In the genomic region with DNA sequence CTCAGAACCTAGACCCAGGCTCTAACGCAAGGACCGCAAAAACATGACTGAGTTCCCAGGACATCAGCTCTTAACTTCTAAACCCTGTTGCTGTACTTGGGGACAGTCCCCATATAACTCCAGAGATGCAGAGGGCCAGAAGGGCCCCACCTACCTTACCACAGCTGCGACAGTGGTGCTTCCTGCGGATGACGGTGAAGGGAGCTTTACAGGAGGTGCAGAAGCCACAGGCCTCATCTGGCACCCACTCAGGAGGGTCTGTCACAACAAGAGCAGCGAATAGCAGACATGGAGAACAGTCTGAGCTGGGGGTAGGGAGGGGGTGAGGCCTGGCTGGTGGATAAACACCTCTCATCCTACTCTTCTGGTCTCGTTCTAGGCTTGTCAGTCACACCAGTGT, we compare ENCODE assay signal across 14 mouse cellular contexts. TPM values are rescaled to one million over a fixed set of nuclear protein-coding genes. Genes with fewer than 3 reads are reported as not detected.
A peak's percentile ranks its signal among the peaks of the same experiment; 100 is the strongest.
DNase-seq lines count a peak whose midpoint lies in the region; TF ChIP-seq lines count a peak whose summit lies in the region.
"Had no signal": no experiment of that assay in that cellular context is flagged by ENCODE, and none has a peak within 500 bp of the region (broad histone marks: within the 10 kb centered on the region; RNA-seq: fewer than 3 reads in every experiment).

No protein-coding gene starts in this region.

- no peak for TF ChIP-seq CTCF in left cerebral cortex, adult 2 months (IDR thresholded peaks at IDR 0.05)
- TF ChIP-seq CTCF in spleen, adult 2 months (IDR thresholded peaks at IDR 0.05; ENCODE audit: extremely low read depth, insufficient read depth, insufficient read length, insufficient replicate concordance) = no peak

- no peaks in the 10 kb centered on the region for H3K36me3 ChIP-seq in spleen, adult 2 months (ENCODE audit: control insufficient read depth, insufficient read depth, low read length)
- H3K36me3 ChIP-seq: forebrain, embryonic 10.5 days; heart, embryonic 13.5 days; liver, embryonic 12.5 days; stomach, embryonic 15.5 days had no signal

- WGBS in spleen, adult 2 months = 16% methylated on average over 7 of the region's 7 CpGs

- H3K4me3 ChIP-seq in left cerebral cortex, adult 2 months = no peak overlapping the region
- no peak overlapping the region for H3K4me3 ChIP-seq in spleen, adult 2 months (ENCODE audit: extremely low read depth, insufficient read depth, insufficient read length)
- H3K4me3 ChIP-seq: forebrain, embryonic 10.5 days; heart, embryonic 13.5 days; liver, embryonic 12.5 days; stomach, embryonic 15.5 days had no signal

- intact Hi-C loops in left cerebral cortex, adult 2 months (cut with DNase I) = loop anchor here (5.0 kb wide), 1 partner anchor 46 kb away; no protein-coding TSS in a partner anchor
- intact Hi-C loops in left cerebral cortex, postnatal 10 days (cut with DNase I) = no loop called here

- H3K27me3 ChIP-seq in spleen, adult 2 months (ENCODE audit: control insufficient read depth, insufficient read depth, low read length) = no peaks in the 10 kb centered on the region
- H3K27me3 ChIP-seq: heart, embryonic 13.5 days; liver, embryonic 12.5 days; stomach, embryonic 15.5 days had no signal

- peaks cover 24% of the 10 kb centered on the region for H3K4me1 ChIP-seq in spleen, adult 2 months (ENCODE audit: control insufficient read depth, insufficient read depth, insufficient read length)
- H3K4me1 ChIP-seq: forebrain, embryonic 10.5 days; liver, embryonic 12.5 days; stomach, embryonic 15.5 days had no signal

- H3K27ac ChIP-seq in left cerebral cortex, adult 2 months = peak overlapping the region; percentile 79
- peak overlapping the region; percentile 72 for H3K27ac ChIP-seq in spleen, adult 2 months (ENCODE audit: insufficient read depth, low read length)
- H3K27ac ChIP-seq: forebrain, embryonic 10.5 days; heart, embryonic 13.5 days; liver, embryonic 12.5 days; stomach, embryonic 15.5 days had no signal

- TF ChIP-seq POLR2A in spleen, adult 2 months (IDR thresholded peaks at IDR 0.05; ENCODE audit: low read depth, low read length) = no peak; the same call in 1 of the 2 replicates

- DNase-seq in left cerebral cortex, adult 2 months (ENCODE audit: extremely low spot score in 1 of 2, low spot score in 2 of 2) = no peak
- DNase-seq in left cerebral cortex, postnatal 10 days (ENCODE audit: extremely low spot score in 1 of 2, low spot score in 2 of 2) = no peak
- DNase-seq in induced T-regulatory cell, adult 2 months (ENCODE audit: low read depth) = peak; percentile 96
- DNase-seq in spleen, adult 2 months (ENCODE audit: low read depth in 1 of 2, low spot score in 2 of 2) = peak; percentile 70
- DNase-seq in kidney, postnatal 36 days = no peak
- no peak for DNase-seq in layer of hippocampus, postnatal 36 days
- DNase-seq in frontal cortex, postnatal 25 days (ENCODE audit: low spot score in 2 of 2) = no peak
- DNase-seq in adrenal gland, postnatal 10 days = no peak
- DNase-seq: cerebellum, adult 8-10 months; kidney, postnatal 10 days had no signal

RNA-seq across cellular contexts. Expression of a gene that starts 8.9 kb away (rescaled TPM):
- 10 to 100 TPM; 82.6 to 91.1 TPM for total RNA-seq in left cerebral cortex, adult 2 months (2021)
- total RNA-seq in left cerebral cortex, postnatal 10 days (2021) = 10 to 100 TPM; 61.1 to 70.5 TPM
- polyA plus RNA-seq in spleen, adult 2 months (2012; rRNA removed) = 147 and 188 TPM in 2 replicates
- 10 to 100 TPM; 86.7 to 99.5 TPM for total RNA-seq in layer of hippocampus, postnatal 36 days (2021)
- total RNA-seq in adrenal gland, postnatal 10 days (2021) = 100 to 1,000 TPM; 140 to 144 TPM

RNA-seq across cellular contexts. Expression of a gene that starts 27.1 kb away (rescaled TPM):
- total RNA-seq in left cerebral cortex, adult 2 months (2021) = 1 to 10 TPM; 7.7 to 8.5 TPM
- 1 to 10 TPM; 5.1 to 5.9 TPM for total RNA-seq in left cerebral cortex, postnatal 10 days (2021)
- 0.55 and 0.70 TPM in 2 replicates for polyA plus RNA-seq in spleen, adult 2 months (2012; rRNA removed)
- 1 to 10 TPM; 6.3 to 6.4 TPM for total RNA-seq in layer of hippocampus, postnatal 36 days (2021)
- total RNA-seq in adrenal gland, postnatal 10 days (2021) = 1 to 10 TPM; 9.3 to 9.8 TPM

RNA-seq across cellular contexts. Expression of a gene that starts 27.2 kb away (rescaled TPM):
- total RNA-seq in left cerebral cortex, adult 2 months (2021) = 1 to 10 TPM; 2.1 to 2.3 TPM
- total RNA-seq in left cerebral cortex, postnatal 10 days (2021) = 1 to 10 TPM in 1 of 2 experiments, under 1 TPM in 1; 0.69 to 1.0 TPM
- polyA plus RNA-seq in spleen, adult 2 months (2012; rRNA removed) = 0.15 and 0.29 TPM in 2 replicates
- under 1 TPM; 0.71 to 0.92 TPM for total RNA-seq in layer of hippocampus, postnatal 36 days (2021)
- 10 to 100 TPM; 37.3 to 40.0 TPM for total RNA-seq in adrenal gland, postnatal 10 days (2021)

Comparison
In these comparisons a context has a peak if more than half of its experiments do, and no peak if none do; other contexts are left out.
1. DNase-seq: peak in induced T-regulatory cell, adult 2 months (single experiment) and spleen, adult 2 months (2 of 2); none in left cerebral cortex, adult 2 months (0 of 2), left cerebral cortex, postnatal 10 days (0 of 2), kidney, postnatal 36 days (0 of 2), layer of hippocampus, postnatal 36 days (0 of 2), frontal cortex, postnatal 25 days (0 of 2) and adrenal gland, postnatal 10 days (single experiment).
2. RNA of a gene that starts 27.2 kb away (total RNA-seq): 37.3 to 40.0 TPM in adrenal gland, postnatal 10 days; 2.1 to 2.3 TPM in left cerebral cortex, adult 2 months, 0.69 to 1.0 TPM in left cerebral cortex, postnatal 10 days and 0.71 to 0.92 TPM in layer of hippocampus, postnatal 36 days; every median in the first group is over 10 times any median in the second.